Mouse (Mus musculus): ENCODE measurements around the gene Spata13. TPM values are rescaled to one million over a fixed set of nuclear protein-coding genes. Genes with fewer than 3 reads are reported as not detected.

The Spata13 gene
- total and polyA plus RNA-seq, 3 experiments = 0.09 to 0.71 TPM; not detected in 1

DNA sequence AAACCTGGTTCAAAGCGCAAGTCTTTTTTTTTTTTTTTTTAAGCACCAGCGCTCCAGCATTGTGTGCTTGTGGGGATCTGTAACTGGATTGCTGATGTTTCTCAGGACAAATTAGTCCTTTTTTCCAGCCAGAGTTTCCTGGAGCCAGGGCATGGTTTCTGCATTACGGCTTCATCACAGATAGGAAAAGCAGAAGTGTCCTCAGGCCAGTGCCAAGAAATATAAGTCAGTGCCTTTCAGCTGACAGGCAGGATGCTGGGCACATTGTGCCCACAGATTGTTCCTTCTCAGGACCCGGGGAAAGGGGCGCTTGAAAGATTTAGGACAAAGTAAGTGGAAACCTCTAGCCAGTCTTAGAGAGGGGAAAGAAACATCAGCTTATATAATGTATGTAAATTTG lies 129.9 kb downstream of the Spata13 start:
- Histone ChIP-seq H3K4me3 (ENCODE audit: low read depth, low read length) (no peak overlapping the region), H3K9me3 (replicated peaks) (no peaks in the 10 kb centered on the region), H3K36me3 (replicated peaks) (no peaks in the 10 kb centered on the region), H3K4me1 (ENCODE audit: insufficient read depth, low read depth, low read length) (no peaks in the 10 kb centered on the region), H3K27me3 (ENCODE audit: insufficient read depth, low read length) (peaks cover 17% of the 10 kb centered on the region; the same call in 1 of the 2 replicates)
- no peak for TF ChIP-seq CTCF (IDR thresholded peaks at IDR 0.05; ENCODE audit: low read depth, low read length)
- DNase-seq (ENCODE audit: low spot score) (no peak), ATAC-seq (ENCODE audit: extremely low read depth, insufficient number of reproducible peaks, low FRiP score, poor library complexity, severe bottlenecking) (no peak)

DNA sequence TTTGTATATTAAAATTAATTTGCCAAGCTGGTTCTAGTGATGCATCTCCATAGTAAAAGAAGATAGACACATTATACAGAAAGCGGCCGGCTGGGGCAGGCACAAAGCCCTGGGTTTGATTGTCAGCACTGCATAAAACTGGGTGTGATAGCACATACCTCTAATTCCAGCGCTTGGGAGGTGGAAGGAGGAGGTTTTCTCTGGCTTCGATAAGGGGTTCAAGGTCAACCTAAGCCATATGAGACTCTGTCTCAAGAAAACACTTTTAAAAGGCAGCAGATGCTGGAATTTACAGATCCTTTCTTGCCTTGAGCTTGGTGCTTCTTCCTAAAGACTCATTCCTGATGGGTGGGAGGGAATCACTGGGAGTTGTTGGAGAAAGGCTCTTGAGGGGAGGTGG lies 130.7 kb downstream of the Spata13 start:
- Histone ChIP-seq H3K4me3 (ENCODE audit: low read depth, low read length) (no peak overlapping the region), H3K27me3 (ENCODE audit: insufficient read depth, low read length) (peaks cover 20% of the 10 kb centered on the region; the same call in 1 of the 2 replicates), H3K36me3 (replicated peaks) (no peaks in the 10 kb centered on the region), H3K4me1 (ENCODE audit: insufficient read depth, low read depth, low read length) (no peaks in the 10 kb centered on the region), H3K9me3 (replicated peaks) (no peaks in the 10 kb centered on the region)
- no peak for ATAC-seq (ENCODE audit: extremely low read depth, insufficient number of reproducible peaks, low FRiP score, poor library complexity, severe bottlenecking)
- no peak for DNase-seq (ENCODE audit: low spot score)
- TF ChIP-seq TAL1 (conservative IDR thresholded peaks at IDR 0.05; ENCODE audit: low read depth, low read length) (no peak), GATA2 (IDR thresholded peaks at IDR 0.05; ENCODE audit: borderline replicate concordance, low read depth, low read length) (no peak), CTCF (IDR thresholded peaks at IDR 0.05; ENCODE audit: low read depth, low read length) (no peak)

DNA sequence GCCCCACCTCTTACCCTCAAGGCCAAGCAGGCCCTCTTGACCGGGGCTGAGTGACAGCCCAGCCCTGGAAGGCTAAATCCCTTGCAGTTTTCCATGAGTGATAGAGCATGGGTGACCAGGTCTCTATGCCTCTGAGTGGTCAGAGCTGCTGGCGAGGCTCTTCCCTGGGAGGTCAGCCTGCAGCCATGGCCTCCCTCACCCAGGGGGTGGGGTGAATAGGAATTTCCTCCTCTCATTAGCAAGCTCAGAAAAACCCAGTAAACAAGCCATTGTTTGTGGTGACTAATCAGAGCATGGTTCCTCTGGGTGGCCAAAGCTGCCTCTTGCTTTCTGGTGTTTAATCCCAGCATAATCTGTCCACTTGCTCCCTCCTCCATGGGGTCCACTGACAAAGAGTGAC lies 131.2 kb downstream of the Spata13 start:
- Histone ChIP-seq H3K36me3 (replicated peaks) (no peaks in the 10 kb centered on the region), H3K9me3 (replicated peaks) (no peaks in the 10 kb centered on the region), H3K4me3 (ENCODE audit: low read depth, low read length) (no peak overlapping the region), H3K4me1 (ENCODE audit: insufficient read depth, low read depth, low read length) (no peaks in the 10 kb centered on the region), H3K27me3 (ENCODE audit: insufficient read depth, low read length) (peaks cover 20% of the 10 kb centered on the region; the same call in 1 of the 2 replicates)
- TF ChIP-seq CTCF (IDR thresholded peaks at IDR 0.05; ENCODE audit: low read depth, low read length) = no peak
- no peak for TF ChIP-seq TAL1 (conservative IDR thresholded peaks at IDR 0.05; ENCODE audit: low read depth, low read length)
- TF ChIP-seq GATA1 (IDR thresholded peaks at IDR 0.05; ENCODE audit: borderline replicate concordance, low read length) = no peak
- TF ChIP-seq POLR2AphosphoS5 (IDR thresholded peaks at IDR 0.05; ENCODE audit: insufficient replicate concordance, low read depth, low read length) = no peak
- no peak for TF ChIP-seq GATA2 (IDR thresholded peaks at IDR 0.05; ENCODE audit: borderline replicate concordance, low read depth, low read length)
- DNase-seq (ENCODE audit: low spot score) (no peak), ATAC-seq (ENCODE audit: extremely low read depth, insufficient number of reproducible peaks, low FRiP score, poor library complexity, severe bottlenecking) (no peak)

DNA sequence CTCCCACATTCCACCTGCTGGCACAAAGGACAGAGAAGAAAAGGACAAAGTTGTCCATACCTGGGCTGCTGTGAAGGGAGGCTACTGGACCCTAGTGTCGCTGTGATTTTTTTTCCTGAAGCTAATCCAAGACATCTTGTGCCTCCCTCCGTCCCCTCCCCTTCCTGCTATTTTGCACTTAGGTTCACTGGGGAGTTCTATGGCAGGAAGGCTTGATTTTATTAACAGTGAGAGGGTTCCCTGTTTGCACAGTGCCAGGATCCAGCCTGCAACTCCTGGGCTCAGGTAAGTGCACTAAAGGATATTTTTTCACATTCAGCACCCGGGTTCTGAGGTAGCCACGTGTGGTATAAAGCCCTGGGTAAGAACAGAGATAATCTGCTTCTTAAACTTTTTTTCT lies 134.1 kb downstream of the Spata13 start, which contains the start of gene C1qtnf9:
Gene C1qtnf9 (plus strand): TSS at position 251 of the 400 bp plus-strand sequence.
- Histone ChIP-seq H3K27me3 (ENCODE audit: insufficient read depth, low read length) (peaks cover 27% of the 10 kb centered on the region; the same call in 1 of the 2 replicates), H3K4me1 (ENCODE audit: insufficient read depth, low read depth, low read length) (peaks cover 3% of the 10 kb centered on the region), H3K9me3 (replicated peaks) (no peaks in the 10 kb centered on the region), H3K36me3 (replicated peaks) (no peaks in the 10 kb centered on the region), H3K4me3 (ENCODE audit: low read depth, low read length) (no peak within 1 kb of the TSS)
- no peak for DNase-seq (ENCODE audit: low spot score)
- no peak for TF ChIP-seq GATA1 (IDR thresholded peaks at IDR 0.05; ENCODE audit: borderline replicate concordance, low read length)
- no peak for TF ChIP-seq POLR2AphosphoS5 (IDR thresholded peaks at IDR 0.05; ENCODE audit: insufficient replicate concordance, low read depth, low read length)
- TF ChIP-seq TAL1 (conservative IDR thresholded peaks at IDR 0.05; ENCODE audit: low read depth, low read length) = no peak
- TF ChIP-seq CTCF (IDR thresholded peaks at IDR 0.05; ENCODE audit: low read depth, low read length) = no peak
- TF ChIP-seq GATA2 (IDR thresholded peaks at IDR 0.05; ENCODE audit: borderline replicate concordance, low read depth, low read length) = no peak
- no peak for ATAC-seq (ENCODE audit: extremely low read depth, insufficient number of reproducible peaks, low FRiP score, poor library complexity, severe bottlenecking)

DNA sequence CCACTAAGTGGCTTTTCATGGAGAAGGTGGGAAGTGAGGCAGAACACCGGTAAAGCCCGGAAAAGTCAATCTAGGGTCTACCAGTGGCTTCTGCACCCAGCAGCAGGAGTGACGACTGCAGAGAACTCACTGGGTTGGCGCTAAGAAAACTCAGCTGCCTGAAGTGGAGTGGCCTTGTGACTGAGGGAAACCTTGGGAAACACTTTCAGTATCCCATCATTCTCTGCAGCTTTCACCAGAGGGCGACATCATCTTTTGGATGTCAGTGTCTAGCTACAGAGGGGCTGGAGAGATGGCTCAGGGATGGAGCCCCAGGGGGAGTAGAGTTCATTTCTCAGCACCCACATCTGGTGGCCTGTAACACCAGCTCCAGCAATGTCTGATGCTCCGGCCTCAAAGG lies 135.5 kb downstream of the Spata13 start:
- Histone ChIP-seq H3K9me3 (replicated peaks) (no peaks in the 10 kb centered on the region), H3K36me3 (replicated peaks) (no peaks in the 10 kb centered on the region), H3K27me3 (ENCODE audit: insufficient read depth, low read length) (peaks cover 27% of the 10 kb centered on the region; the same call in 1 of the 2 replicates), H3K4me3 (ENCODE audit: low read depth, low read length) (no peak overlapping the region), H3K4me1 (ENCODE audit: insufficient read depth, low read depth, low read length) (peaks cover 3% of the 10 kb centered on the region)
- no peak for ATAC-seq (ENCODE audit: extremely low read depth, insufficient number of reproducible peaks, low FRiP score, poor library complexity, severe bottlenecking)
- no peak for DNase-seq (ENCODE audit: low spot score)
- TF ChIP-seq TAL1 (conservative IDR thresholded peaks at IDR 0.05; ENCODE audit: low read depth, low read length) (no peak), CTCF (IDR thresholded peaks at IDR 0.05; ENCODE audit: low read depth, low read length) (no peak), GATA2 (IDR thresholded peaks at IDR 0.05; ENCODE audit: borderline replicate concordance, low read depth, low read length) (no peak), POLR2AphosphoS5 (IDR thresholded peaks at IDR 0.05; ENCODE audit: insufficient replicate concordance, low read depth, low read length) (no peak), GATA1 (IDR thresholded peaks at IDR 0.05; ENCODE audit: borderline replicate concordance, low read length) (no peak)

DNA sequence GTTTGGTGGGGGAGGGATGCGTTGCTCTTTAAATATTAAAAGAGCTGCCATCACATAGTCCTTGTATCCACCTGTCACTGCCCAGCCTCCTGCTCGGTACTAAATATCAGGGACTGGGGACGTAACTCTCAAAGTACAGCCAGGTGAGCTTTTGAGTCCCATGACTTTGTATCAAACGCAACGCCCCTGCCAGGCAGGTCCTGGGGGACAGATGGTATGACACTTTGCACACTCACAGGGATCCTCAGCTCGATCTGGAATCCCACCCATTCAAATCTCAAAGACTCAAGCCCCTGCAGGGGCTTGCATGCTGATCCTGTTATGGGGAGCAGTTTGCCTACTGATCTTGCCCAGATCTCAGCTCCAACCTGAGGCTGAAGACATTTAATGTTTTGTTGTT lies 136.8 kb downstream of the Spata13 start:
- TF ChIP-seq GATA2 (IDR thresholded peaks at IDR 0.05; ENCODE audit: borderline replicate concordance, low read depth, low read length) (no peak), POLR2AphosphoS5 (IDR thresholded peaks at IDR 0.05; ENCODE audit: insufficient replicate concordance, low read depth, low read length) (no peak), CTCF (IDR thresholded peaks at IDR 0.05; ENCODE audit: low read depth, low read length) (no peak), TAL1 (conservative IDR thresholded peaks at IDR 0.05; ENCODE audit: low read depth, low read length) (no peak), GATA1 (IDR thresholded peaks at IDR 0.05; ENCODE audit: borderline replicate concordance, low read length) (no peak)
- Histone ChIP-seq H3K4me1 (ENCODE audit: insufficient read depth, low read depth, low read length) (peaks cover 3% of the 10 kb centered on the region), H3K27me3 (ENCODE audit: insufficient read depth, low read length) (0 out of 2 replicates have a peak, but pooled peaks cover 22% of the 10 kb centered on the region), H3K9me3 (replicated peaks) (no peaks in the 10 kb centered on the region), H3K36me3 (replicated peaks) (no peaks in the 10 kb centered on the region), H3K4me3 (ENCODE audit: low read depth, low read length) (no peak overlapping the region)
- ATAC-seq (ENCODE audit: extremely low read depth, insufficient number of reproducible peaks, low FRiP score, poor library complexity, severe bottlenecking) (no peak), DNase-seq (ENCODE audit: low spot score) (no peak)

DNA sequence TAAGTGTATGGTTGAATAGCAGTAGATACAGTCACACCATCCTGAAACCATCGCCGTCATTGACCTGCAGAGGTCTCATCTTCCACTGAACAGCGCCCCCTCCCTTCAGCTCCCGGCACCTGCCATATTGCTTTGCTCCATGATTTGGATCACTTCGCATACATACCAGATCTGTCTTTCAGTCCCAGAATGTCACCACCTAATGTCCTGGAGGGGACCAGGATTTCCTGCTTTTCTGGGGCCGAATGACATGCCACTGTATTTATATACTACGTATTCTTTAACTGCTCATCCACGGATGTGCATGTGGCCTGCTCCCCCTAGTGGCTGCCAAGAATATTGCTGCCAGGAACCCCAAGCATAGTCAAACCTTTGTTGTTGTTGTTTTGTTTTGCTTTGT lies 137.3 kb downstream of the Spata13 start:
- H3K4me3 ChIP-seq (ENCODE audit: low read depth, low read length) = no peak overlapping the region; the same call in 1 of the 2 replicates
- DNase-seq (ENCODE audit: low spot score) = peak; percentile 23

More for the DNA sequence above, 137.3 kb downstream of the Spata13 start:
- Histone ChIP-seq H3K4me1 (ENCODE audit: insufficient read depth, low read depth, low read length) (peaks cover 3% of the 10 kb centered on the region), H3K9me3 (replicated peaks) (no peaks in the 10 kb centered on the region), H3K36me3 (replicated peaks) (no peaks in the 10 kb centered on the region), H3K27me3 (ENCODE audit: insufficient read depth, low read length) (0 out of 2 replicates have a peak, but pooled peaks cover 17% of the 10 kb centered on the region)
- TF ChIP-seq CTCF (IDR thresholded peaks at IDR 0.05; ENCODE audit: low read depth, low read length) (peak; percentile 93), GATA1 (IDR thresholded peaks at IDR 0.05; ENCODE audit: borderline replicate concordance, low read length) (no peak)
- ATAC-seq (ENCODE audit: extremely low read depth, insufficient number of reproducible peaks, low FRiP score, poor library complexity, severe bottlenecking) = 0 out of 2 replicates have a peak, but pooled peaks have one; percentile 45
